Mouse (Mus musculus): ENCODE results near the gene Gabrb2.

The Gabrb2 gene

GRCm38 (mm10) chr11:42532577-42532976 lies 113.0 kb downstream of the Gabrb2 start:
- DNase-seq (ENCODE audit: low spot score), result no peak

- no peak for DNase-seq (ENCODE audit: low spot score)
These were observed 115.7 kb downstream of the Gabrb2 start for GRCm38 (mm10) chr11:42535286-42535685.

GRCm38 (mm10) chr11:42535861-42536260 lies 116.3 kb downstream of the Gabrb2 start:
- no peak for DNase-seq (ENCODE audit: low spot score)

- DNase-seq (ENCODE audit: low spot score), result no peak
These were observed 123.3 kb downstream of the Gabrb2 start for GRCm38 (mm10) chr11:42542861-42543260.

GRCm38 (mm10) chr11:42566023-42566422 lies 146.5 kb downstream of the Gabrb2 start:
- DNase-seq (ENCODE audit: low spot score), result no peak

- DNase-seq (ENCODE audit: low spot score), result no peak
These were observed 151.9 kb downstream of the Gabrb2 start for GRCm38 (mm10) chr11:42571467-42571866.

- no peak for DNase-seq (ENCODE audit: low spot score)
These were observed 155.8 kb downstream of the Gabrb2 start for GRCm38 (mm10) chr11:42575146-42575873.

GRCm38 (mm10) chr11:42579804-42580203 lies 160.2 kb downstream of the Gabrb2 start:
- no peak for DNase-seq (ENCODE audit: low spot score)

GRCm38 (mm10) chr11:42581123-42581522 lies 161.6 kb downstream of the Gabrb2 start:
- no peak for DNase-seq (ENCODE audit: low spot score)

GRCm38 (mm10) chr11:42581753-42582152 lies 162.2 kb downstream of the Gabrb2 start:
- no peak for DNase-seq (ENCODE audit: low spot score)

GRCm38 (mm10) chr11:42592418-42592817 lies 172.9 kb downstream of the Gabrb2 start:
- DNase-seq (ENCODE audit: low spot score), result no peak

- DNase-seq (ENCODE audit: low spot score), result no peak
These were observed 186.7 kb downstream of the Gabrb2 start for GRCm38 (mm10) chr11:42606225-42606624.

- DNase-seq (ENCODE audit: low spot score), result no peak
These were observed 189.7 kb downstream of the Gabrb2 start for GRCm38 (mm10) chr11:42609128-42609763.

GRCm38 (mm10) chr11:42618195-42618594 lies 198.6 kb downstream of the Gabrb2 start:
- no peak for DNase-seq (ENCODE audit: low spot score)

GRCm38 (mm10) chr11:42621109-42621508 lies 201.6 kb downstream of the Gabrb2 start:
- no peak for DNase-seq (ENCODE audit: low spot score)

- DNase-seq (ENCODE audit: low spot score), result peak; percentile 6
These were observed 230.6 kb downstream of the Gabrb2 start for GRCm38 (mm10) chr11:42650111-42650510.

- no peak for DNase-seq (ENCODE audit: low spot score)
These were observed 232.0 kb downstream of the Gabrb2 start for GRCm38 (mm10) chr11:42651572-42651971.

- DNase-seq (ENCODE audit: low spot score), result no peak
These were observed 234.6 kb downstream of the Gabrb2 start for GRCm38 (mm10) chr11:42654189-42654588.

- DNase-seq (ENCODE audit: low spot score), result no peak
These were observed 249.1 kb downstream of the Gabrb2 start for GRCm38 (mm10) chr11:42668657-42669056.
